Mouse (Mus musculus): Measurements from ENCODE around the gene Hectd1.
A peak's percentile ranks its signal among the peaks of the same experiment; 100 is the strongest.

The Hectd1 gene

GRCm38 (mm10) chr12:51843576-51844520 is 14.5 kb upstream of the Hectd1 start:
- DNase-seq: no peak

- DNase-seq: no peak
Measured at GRCm38 (mm10) chr12:51842081-51842864, 12.9 kb upstream of the Hectd1 start.

GRCm38 (mm10) chr12:51839856-51840255 is 10.5 kb upstream of the Hectd1 start:
- DNase-seq: no peak

- no peak for DNase-seq
Measured at GRCm38 (mm10) chr12:51835219-51835618, 5.9 kb upstream of the Hectd1 start.

- DNase-seq: no peak
Measured at GRCm38 (mm10) chr12:51831931-51832330, 2.6 kb upstream of the Hectd1 start.

- no peak for DNase-seq
Measured at GRCm38 (mm10) chr12:51831296-51831695, 2.0 kb upstream of the Hectd1 start.

GRCm38 (mm10) chr12:51830671-51831070 is 1.3 kb upstream of the Hectd1 start:
- no peak for DNase-seq

GRCm38 (mm10) chr12:51830077-51830402 is 704 bp upstream of the Hectd1 start:
- DNase-seq: no peak

- DNase-seq: peak; percentile 81 to 82
Measured at GRCm38 (mm10) chr12:51828716-51829289, 533 bp downstream of the Hectd1 start.

- no peak for DNase-seq
Measured at GRCm38 (mm10) chr12:51827958-51828650, 1.2 kb downstream of the Hectd1 start.

- DNase-seq: no peak
Measured at GRCm38 (mm10) chr12:51825338-51825737, 4.0 kb downstream of the Hectd1 start.

GRCm38 (mm10) chr12:51823311-51823710 is 6.0 kb downstream of the Hectd1 start:
- DNase-seq: no peak

- no peak for DNase-seq
Measured at GRCm38 (mm10) chr12:51822861-51823260, 6.5 kb downstream of the Hectd1 start.

GRCm38 (mm10) chr12:51822236-51822635 is 7.1 kb downstream of the Hectd1 start:
- DNase-seq: no peak

- no peak for DNase-seq
Measured at GRCm38 (mm10) chr12:51821256-51821655, 8.1 kb downstream of the Hectd1 start.

- no peak for DNase-seq
Measured at GRCm38 (mm10) chr12:51819951-51820498, 9.3 kb downstream of the Hectd1 start.

GRCm38 (mm10) chr12:51817815-51818613 is 11.3 kb downstream of the Hectd1 start:
- no peak for DNase-seq

GRCm38 (mm10) chr12:51811388-51812140 is 17.8 kb downstream of the Hectd1 start:
- DNase-seq: no peak

- no peak for DNase-seq
Measured at GRCm38 (mm10) chr12:51810564-51810963, 18.8 kb downstream of the Hectd1 start.

GRCm38 (mm10) chr12:51784842-51785241 is 44.5 kb downstream of the Hectd1 start:
- peak; percentile 29 for DNase-seq

GRCm38 (mm10) chr12:51768702-51769101 is 60.6 kb downstream of the Hectd1 start:
- DNase-seq: no peak

Measured in thymus, postnatal 36 days (tissue).